Mouse (Mus musculus): ENCODE results near the gene Olfr912. TPM values are rescaled to one million over a fixed set of nuclear protein-coding genes. Genes with fewer than 3 reads are reported as not detected.

The Olfr912 gene
- total RNA-seq (2023), result not detected

GRCm38 (mm10) chr9:38579878-38580277 lies at the start of gene Olfr912:
Gene Olfr912 (plus strand): TSS chr9:38580178.

GRCm38 (mm10) chr9:38537549-38537948 lies 42.4 kb upstream of the Olfr912 start, which contains the start of gene Olfr910:
Gene Olfr910 (plus strand): TSS chr9:38537849.

DNA sequence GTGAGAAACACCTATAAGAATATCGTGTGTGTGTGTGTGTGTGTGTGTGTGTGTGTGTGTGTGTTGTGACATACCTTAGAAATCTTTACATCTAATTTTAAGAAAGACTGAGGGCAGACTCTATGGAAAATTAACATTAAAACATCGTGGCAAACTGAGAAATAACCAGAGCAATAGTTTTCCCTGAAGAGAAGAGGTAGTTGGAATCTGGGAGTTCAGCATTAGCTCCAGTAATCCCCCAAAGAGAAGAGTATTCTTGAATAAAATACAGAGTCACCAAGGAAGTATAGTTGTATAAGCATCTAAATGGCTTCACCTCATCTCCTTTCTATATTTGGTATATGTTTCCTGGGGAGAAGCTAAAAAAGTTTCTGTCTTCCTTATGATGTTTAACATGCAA lies 12.5 kb downstream of the Olfr912 start, which contains the start of gene Olfr913:
Olfr913 (plus strand) TSS at position 301 of the 400 bp plus-strand sequence.

GRCm38 (mm10) chr9:38604802-38605201 lies 24.8 kb downstream of the Olfr912 start, which contains the start of gene Olfr914:
Gene Olfr914 (plus strand): TSS chr9:38605102.

Other genes starting within 250 kb of the Olfr912 start
- gene Olfr898, start 231.8 kb upstream of the Olfr912 start, total RNA-seq (2023), result not detected
- not detected for gene Olfr250, start 213.3 kb upstream of the Olfr912 start, total RNA-seq (2023)
- not detected for gene Olfr251, start 203.1 kb upstream of the Olfr912 start, total RNA-seq (2023)
- gene Olfr147, start 178.5 kb upstream of the Olfr912 start, total RNA-seq (2023), result not detected
- gene Olfr901, start 150.7 kb upstream of the Olfr912 start, total RNA-seq (2023), result not detected
- not detected for gene Olfr902, start 132.5 kb upstream of the Olfr912 start, total RNA-seq (2023)
- gene Olfr904, start 117.0 kb upstream of the Olfr912 start, total RNA-seq (2023), result not detected
- gene Olfr905, start 109.1 kb upstream of the Olfr912 start, total RNA-seq (2023), result under 1 TPM in 1 of 2 experiments, not detected in 1; 0.09 TPM
- gene Olfr906, start 93.1 kb upstream of the Olfr912 start, total RNA-seq (2023), result not detected
- not detected for gene Olfr907, start 84.4 kb upstream of the Olfr912 start, total RNA-seq (2023)
- not detected for gene Olfr911-ps1, start 58.6 kb upstream of the Olfr912 start, total RNA-seq (2023)
- not detected for gene Olfr910, start 42.3 kb upstream of the Olfr912 start, total RNA-seq (2023)
- not detected for gene Olfr913, start 12.6 kb downstream of the Olfr912 start, total RNA-seq (2023)
- not detected for gene Olfr914, start 24.9 kb downstream of the Olfr912 start, total RNA-seq (2023)
- gene Olfr916, start 79.7 kb downstream of the Olfr912 start, total RNA-seq (2023), result not detected
- not detected for gene Olfr917, start 85.7 kb downstream of the Olfr912 start, total RNA-seq (2023)
- gene Olfr918, start 94.4 kb downstream of the Olfr912 start, total RNA-seq (2023), result not detected
- gene Olfr919, start 123.5 kb downstream of the Olfr912 start, total RNA-seq (2023), result not detected
- gene Vwa5a, start 138.1 kb downstream of the Olfr912 start, total RNA-seq (2023), result 10 to 100 TPM; 20.1 to 32.2 TPM
- under 1 TPM; 0.07 to 0.18 TPM for gene Olfr920, start 172.1 kb downstream of the Olfr912 start, total RNA-seq (2023)
- not detected for gene Olfr921, start 192.9 kb downstream of the Olfr912 start, total RNA-seq (2023)
- gene Olfr922, start 234.4 kb downstream of the Olfr912 start, total RNA-seq (2023), result not detected
- not detected for gene Olfr923, start 246.4 kb downstream of the Olfr912 start, total RNA-seq (2023)